Comparison of ENCODE assay signal across 8 mouse cellular contexts in the genomic region with DNA sequence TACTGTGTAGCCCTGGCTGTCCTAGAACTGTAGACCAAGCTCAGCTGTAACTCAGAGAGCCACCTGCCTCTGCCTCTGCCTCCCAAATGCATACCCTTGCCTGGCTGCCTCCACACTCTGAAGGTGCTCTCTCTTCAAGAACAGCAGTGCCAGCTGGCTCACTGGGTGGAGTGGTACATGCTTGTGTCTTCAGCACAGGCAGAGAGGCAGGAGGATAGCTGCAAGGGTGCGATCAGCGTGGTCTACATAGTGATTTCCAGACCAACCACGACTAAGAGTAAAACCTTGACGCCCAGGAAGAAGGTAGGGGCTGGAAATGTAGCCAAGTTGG. TPM values are rescaled to one million over a fixed set of nuclear protein-coding genes. Genes with fewer than 3 reads are reported as not detected.
DNase-seq lines count a peak whose midpoint lies in the region; ATAC-seq and TF ChIP-seq lines count a peak whose summit lies in the region.

No protein-coding gene starts in this region.

- H3K27ac ChIP-seq in gastrocnemius, adult 2 months, result peak overlapping the region; percentile 94
- H3K27ac ChIP-seq in lung, embryonic 16.5 days (ENCODE audit: low read length), result peak overlapping the region; percentile 91
- peak overlapping the region; percentile 7 for H3K27ac ChIP-seq in embryonic fibroblast, embryonic 13.5 days (ENCODE audit: insufficient read depth, low read length)
- peak overlapping the region; percentile 59; the same call in 1 of the 2 replicates for H3K27ac ChIP-seq in neural tube, embryonic 13.5 days (replicated peaks)
- H3K27ac ChIP-seq in forebrain, postnatal 0 days (ENCODE audit: low read depth, low read length), result no peak overlapping the region

- peaks cover 36% of the 10 kb centered on the region for H3K4me1 ChIP-seq in lung, embryonic 16.5 days (replicated peaks; ENCODE audit: control insufficient read depth, insufficient read depth, low read length)
- peaks cover 33% of the 10 kb centered on the region for H3K4me1 ChIP-seq in embryonic fibroblast, embryonic 13.5 days (ENCODE audit: control insufficient read depth, insufficient read depth, low read length)
- peaks cover 65% of the 10 kb centered on the region for H3K4me1 ChIP-seq in neural tube, embryonic 13.5 days (replicated peaks)
- H3K4me1 ChIP-seq in forebrain, postnatal 0 days (ENCODE audit: insufficient read depth), result no peaks in the 10 kb centered on the region

- no peaks in the 10 kb centered on the region for H3K9me3 ChIP-seq in lung, embryonic 16.5 days (ENCODE audit: control insufficient read depth, low read length)
- no peaks in the 10 kb centered on the region for H3K9me3 ChIP-seq in neural tube, embryonic 13.5 days
- no peaks in the 10 kb centered on the region for H3K9me3 ChIP-seq in forebrain, postnatal 0 days (ENCODE audit: low read length)

- no peaks in the 10 kb centered on the region for H3K27me3 ChIP-seq in lung, embryonic 16.5 days (ENCODE audit: control insufficient read depth, insufficient read depth, low read depth, low read length)
- no peaks in the 10 kb centered on the region for H3K27me3 ChIP-seq in neural tube, embryonic 13.5 days
- H3K27me3 ChIP-seq in forebrain, postnatal 0 days (ENCODE audit: insufficient read depth, low read length), result no peaks in the 10 kb centered on the region

- peaks cover 29% of the 10 kb centered on the region for H3K36me3 ChIP-seq in lung, embryonic 16.5 days (ENCODE audit: control insufficient read depth, insufficient read depth, low read length)
- peaks cover 48% of the 10 kb centered on the region for H3K36me3 ChIP-seq in neural tube, embryonic 13.5 days
- peaks cover 34% of the 10 kb centered on the region for H3K36me3 ChIP-seq in forebrain, postnatal 0 days (ENCODE audit: insufficient read depth)

- WGBS in lung, embryonic 16.5 days, result 82% methylated on average over 4 of the region's 4 CpGs
- 86% methylated on average over 4 of the region's 4 CpGs for WGBS in neural tube, embryonic 13.5 days
- 89% methylated on average over 4 of the region's 4 CpGs for WGBS in forebrain, postnatal 0 days

- intact Hi-C loops in gastrocnemius, adult 2 months (cut with DNase I), result no loop called here

- no peak for TF ChIP-seq CTCF in gastrocnemius, adult 2 months (IDR thresholded peaks at IDR 0.05)
- TF ChIP-seq CTCF in embryonic fibroblast, embryonic 13.5 days (IDR thresholded peaks at IDR 0.05; ENCODE audit: borderline replicate concordance, insufficient read depth, low read length), result no peak
- TF ChIP-seq CTCF in forebrain, postnatal 0 days (IDR thresholded peaks at IDR 0.05; ENCODE audit: low read depth), result no peak

- 0 out of 2 replicates have a peak overlapping the region, but pooled peaks have one; percentile 31 for H3K4me2 ChIP-seq in lung, embryonic 16.5 days (ENCODE audit: low read depth, low read length)
- H3K4me2 ChIP-seq in neural tube, embryonic 13.5 days, result no peak overlapping the region
- H3K4me2 ChIP-seq in forebrain, postnatal 0 days (ENCODE audit: low read depth), result no peak overlapping the region

- H3K9ac ChIP-seq in lung, embryonic 16.5 days (ENCODE audit: low read length), result no peak overlapping the region; the same call in 1 of the 2 replicates
- H3K9ac ChIP-seq in neural tube, embryonic 13.5 days, result no peak overlapping the region
- H3K9ac ChIP-seq in forebrain, postnatal 0 days, result no peak overlapping the region

- ATAC-seq in lung, embryonic 16.5 days (ENCODE audit: low read depth), result no peak
- ATAC-seq in neural tube, embryonic 13.5 days (ENCODE audit: low read depth), result no peak
- ATAC-seq in forebrain, postnatal 0 days, result no peak

- TF ChIP-seq POLR2A in embryonic fibroblast, embryonic 13.5 days (IDR thresholded peaks at IDR 0.05; ENCODE audit: low read depth, low read length), result no peak

- peak overlapping the region; percentile 39 for H3K4me3 ChIP-seq in gastrocnemius, adult 2 months
- H3K4me3 ChIP-seq in lung, embryonic 16.5 days (ENCODE audit: low read length), result no peak overlapping the region
- no peak overlapping the region for H3K4me3 ChIP-seq in embryonic fibroblast, embryonic 13.5 days (ENCODE audit: insufficient read depth, low read length)
- H3K4me3 ChIP-seq in neural tube, embryonic 13.5 days, result no peak overlapping the region
- H3K4me3 ChIP-seq in forebrain, postnatal 0 days (ENCODE audit: low read depth, low read length), result no peak overlapping the region

- DNase-seq in gastrocnemius, adult 2 months, result no peak
- DNase-seq in gastrocnemius, adult 18-20 months (ENCODE audit: low spot score), result no peak
- DNase-seq in lung, postnatal 25 days (ENCODE audit: low spot score), result no peak
- DNase-seq in cerebellum, postnatal 4 days (ENCODE audit: low spot score in 2 of 2), result no peak
- DNase-seq in forebrain, postnatal 0 days, result no peak

RNA-seq across cellular contexts. Expression of a gene that starts 47.0 kb away (rescaled TPM):
- total RNA-seq in gastrocnemius, adult 2 months (2021), result 10 to 100 TPM; 30.2 to 55.1 TPM
- 10 to 100 TPM; 40.6 to 41.6 TPM for total RNA-seq in gastrocnemius, adult 18-20 months (2021)
- polyA plus RNA-seq in lung, embryonic 16.5 days (2015; fragmentation: Nextera tagmentation; extraction: Ambion mirVana), result 8.0 and 8.2 TPM in 2 replicates
- 37.5 and 46.0 TPM in 2 replicates for polyA plus RNA-seq in embryonic fibroblast, embryonic 13.5 days (2011; ENCODE audit: insufficient read length, low read depth, missing spikeins)
- polyA plus RNA-seq in neural tube, embryonic 13.5 days (2015; fragmentation: Nextera tagmentation; extraction: Ambion mirVana), result 9.4 and 9.9 TPM in 2 replicates
- total RNA-seq in forebrain, postnatal 0 days (2014; rRNA removed), result 56.7 and 82.4 TPM in 2 replicates
- polyA plus RNA-seq in forebrain, postnatal 0 days (2015; fragmentation: Nextera tagmentation; extraction: Ambion mirVana), result 7.6 and 8.4 TPM in 2 replicates
